Mouse (Mus musculus) megakaryocyte progenitor cell, adult 5-6 weeks (primary cell): ENCODE data around the gene Rimbp2. TPM values are rescaled to one million over a fixed set of nuclear protein-coding genes. Genes with fewer than 3 reads are reported as not detected.

ENCODE experiments used
- ATAC-seq: replicated peaks from 2 replicates; pipeline ENCODE4 v1.8.0; 2016; ENCODE audit warnings: mild to moderate bottlenecking, moderate TSS enrichment, inconsistent platforms; ENCODE audit not compliant: poor library complexity
- total RNA-seq, 2 experiments: library from RNA; stranded (forward) in 1 of 2; stranded (reverse) in 1 of 2; fragments of 157-497, 149-512 nt in 1 of 2; fragments of 200-1000 nt in 1 of 2; gene quantifications; 2 replicates each; pipeline versions ENCODE4 v1.2.3 to v1.2.4; 2015 to 2017

Rimbp2 gene
- total RNA-seq, 2 experiments from 2014 or later, result not detected

DNA sequence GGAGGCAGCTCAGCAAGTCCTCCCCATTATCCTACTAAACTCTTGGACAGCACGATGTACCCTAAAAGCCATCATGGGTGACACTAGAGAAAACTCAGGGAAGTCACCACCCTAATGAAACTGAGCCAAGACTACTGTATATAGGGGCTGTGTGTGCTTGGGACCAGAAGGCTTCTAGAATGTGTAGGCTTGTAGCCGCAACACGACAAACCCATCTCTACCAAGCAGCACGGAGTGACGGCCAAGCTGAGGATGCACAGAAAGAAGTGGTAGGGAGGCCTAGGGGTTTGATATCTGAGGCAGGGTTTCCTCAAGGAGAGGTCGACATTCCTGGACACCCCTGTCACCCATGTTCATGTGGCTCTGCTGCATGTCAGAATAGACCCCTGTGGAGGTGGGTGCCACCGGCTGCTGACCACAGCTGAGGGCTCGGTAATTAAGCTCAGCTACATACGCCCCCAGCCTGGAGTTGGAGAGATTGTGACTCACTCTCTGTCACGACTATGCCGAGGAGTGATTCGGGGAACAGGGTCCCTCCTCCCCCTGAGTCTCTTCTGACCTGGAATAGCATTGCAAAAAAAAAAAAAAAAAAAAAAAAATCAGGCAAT lies 106.7 kb downstream of the Rimbp2 start:
- no peak for ATAC-seq

DNA sequence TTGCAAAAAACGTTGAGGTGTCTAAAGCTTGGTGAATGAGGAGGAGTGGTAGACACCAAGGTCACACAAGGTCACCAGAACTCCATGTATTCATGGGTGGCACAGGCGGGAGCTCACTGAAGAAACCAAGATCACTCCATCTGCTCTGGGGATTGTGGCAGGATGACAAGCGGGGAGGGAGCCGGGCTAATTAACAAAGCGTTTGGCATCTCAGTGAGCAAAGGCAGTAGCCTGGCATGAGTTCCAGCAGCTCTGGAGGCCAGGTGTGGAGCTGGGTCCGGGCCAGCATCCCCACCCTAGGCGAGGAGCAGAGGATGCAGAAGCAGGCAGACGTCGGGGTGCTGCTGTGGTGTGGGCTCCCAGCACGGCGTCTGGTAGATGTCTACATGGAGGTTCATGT lies 108.3 kb downstream of the Rimbp2 start:
- ATAC-seq, result no peak

DNA sequence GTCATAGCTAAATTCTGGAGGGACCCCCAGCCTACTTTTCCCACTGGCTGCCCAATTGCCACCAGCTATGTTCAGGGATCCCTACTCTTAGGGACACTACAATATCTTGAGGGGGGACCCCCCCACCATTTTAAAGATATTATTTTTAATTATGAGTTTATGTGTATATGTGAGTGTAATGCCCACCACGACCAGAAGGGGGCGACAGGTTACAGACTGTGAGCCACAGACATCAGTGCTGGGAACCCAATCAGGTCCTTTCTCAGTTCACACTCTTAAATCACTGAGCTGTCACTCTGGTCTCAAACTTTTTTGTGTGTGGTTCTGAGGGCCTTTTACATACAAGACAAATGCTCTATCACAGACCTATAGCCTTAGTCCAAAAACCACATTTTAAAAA lies 109.3 kb downstream of the Rimbp2 start:
- ATAC-seq, result no peak

DNA sequence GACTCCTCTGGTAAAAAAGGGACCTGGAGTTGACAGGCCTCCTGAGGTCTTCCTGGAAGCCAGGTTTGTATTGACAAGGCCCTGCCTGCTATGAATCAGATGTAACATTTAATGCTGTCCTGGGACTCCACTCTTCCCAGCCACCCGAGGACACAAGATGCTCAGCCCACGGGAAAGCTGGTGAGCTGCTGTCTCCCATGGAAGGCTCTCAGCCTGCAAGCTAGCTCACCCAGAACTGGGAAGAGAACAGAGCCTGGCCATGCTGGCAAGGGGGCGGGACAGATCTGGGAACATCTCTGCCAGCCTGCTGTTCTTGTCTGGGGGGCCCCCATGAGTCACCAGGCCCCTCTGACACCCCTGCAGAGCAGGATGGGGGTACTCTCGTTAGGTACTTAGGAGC lies 111.7 kb downstream of the Rimbp2 start:
- no peak for ATAC-seq

DNA sequence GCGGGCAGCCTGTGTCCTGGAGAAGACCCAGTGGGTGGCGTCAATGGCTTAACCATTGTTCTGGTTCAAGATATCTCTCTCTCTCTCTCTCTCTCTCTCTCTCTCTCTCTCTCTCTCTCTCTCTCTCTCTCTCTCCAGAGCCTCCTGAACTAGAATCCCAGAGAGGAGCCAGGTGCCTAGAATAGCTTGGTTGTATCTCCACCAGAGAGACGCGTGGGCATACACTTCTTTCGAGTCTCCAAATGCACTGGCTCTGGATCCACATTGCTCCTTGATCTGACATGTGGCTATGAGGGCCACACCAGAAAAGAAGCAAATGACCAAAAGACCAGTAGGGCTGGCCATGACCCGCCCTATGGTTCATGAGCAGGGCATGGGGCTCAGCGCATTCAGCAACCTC lies 116.2 kb downstream of the Rimbp2 start:
- no peak for ATAC-seq

DNA sequence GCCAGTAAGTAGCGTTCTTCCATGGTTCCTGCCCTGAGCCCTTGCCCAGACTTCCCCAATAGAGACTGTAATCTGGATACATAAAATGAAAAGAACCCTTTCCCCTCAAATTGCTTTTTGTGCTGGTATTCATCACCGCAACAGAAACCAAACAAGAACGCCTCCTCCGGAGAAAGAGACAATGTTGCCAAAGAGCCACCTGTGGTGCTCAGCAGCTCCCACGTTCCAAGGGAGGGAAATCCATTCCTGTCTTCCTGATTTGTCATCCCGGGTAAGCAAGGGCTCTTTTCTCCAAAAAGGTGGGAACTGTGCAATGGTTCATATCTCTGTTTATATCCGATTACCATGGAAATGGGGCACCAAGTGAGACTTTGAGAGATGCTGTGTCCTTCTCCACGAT lies 119.2 kb downstream of the Rimbp2 start:
- no peak for ATAC-seq

DNA sequence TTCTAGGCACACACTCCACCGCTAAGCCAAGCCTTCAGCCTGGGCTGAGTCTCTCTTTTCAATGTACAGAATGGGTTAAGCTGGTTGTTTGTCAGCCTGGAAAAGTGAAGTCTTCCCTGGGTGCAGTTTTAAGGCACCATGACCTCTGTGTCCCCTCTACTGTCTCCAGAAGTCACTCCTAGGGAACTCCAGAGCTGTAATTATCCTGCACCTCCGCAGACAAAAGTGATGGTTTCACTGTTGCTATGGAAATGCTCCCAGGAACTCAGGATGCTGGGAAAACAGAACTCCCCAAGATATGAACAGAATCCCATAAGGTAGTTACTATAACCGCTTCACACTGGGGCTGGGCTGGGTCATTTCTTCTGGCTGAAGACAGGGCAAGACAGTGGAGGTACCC lies 130.4 kb downstream of the Rimbp2 start:
- no peak for ATAC-seq

DNA sequence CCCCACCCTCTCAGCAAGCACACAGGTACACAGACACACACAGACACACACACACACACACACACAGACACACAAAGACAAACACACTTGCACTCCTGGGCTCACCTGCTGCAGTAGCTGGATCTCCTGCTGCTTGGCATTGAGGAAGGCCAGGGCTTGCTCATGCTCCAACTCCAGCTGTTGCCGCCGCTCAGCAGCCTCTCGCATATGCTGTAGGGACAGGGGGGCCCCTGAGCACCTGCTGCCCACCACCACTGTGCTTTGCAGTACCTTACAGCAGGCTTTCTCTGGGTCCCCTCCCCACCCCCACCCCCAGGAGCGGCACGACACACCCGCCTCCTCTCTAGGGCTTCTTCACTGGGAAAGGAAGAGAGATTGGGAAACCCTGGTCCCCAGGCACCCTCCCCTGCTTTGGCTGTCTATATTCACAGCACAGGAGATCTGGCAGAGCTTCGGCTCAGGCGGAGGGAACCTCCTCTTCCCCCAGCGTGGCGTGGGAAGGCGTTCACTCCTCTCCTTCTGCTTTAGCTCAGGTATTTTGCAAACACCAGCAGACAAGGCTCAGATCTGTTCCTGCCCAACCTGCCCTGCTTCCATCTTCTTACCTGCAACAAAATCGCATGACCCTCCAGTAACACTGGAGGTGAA lies 133.5 kb downstream of the Rimbp2 start:
- ATAC-seq, result no peak

DNA sequence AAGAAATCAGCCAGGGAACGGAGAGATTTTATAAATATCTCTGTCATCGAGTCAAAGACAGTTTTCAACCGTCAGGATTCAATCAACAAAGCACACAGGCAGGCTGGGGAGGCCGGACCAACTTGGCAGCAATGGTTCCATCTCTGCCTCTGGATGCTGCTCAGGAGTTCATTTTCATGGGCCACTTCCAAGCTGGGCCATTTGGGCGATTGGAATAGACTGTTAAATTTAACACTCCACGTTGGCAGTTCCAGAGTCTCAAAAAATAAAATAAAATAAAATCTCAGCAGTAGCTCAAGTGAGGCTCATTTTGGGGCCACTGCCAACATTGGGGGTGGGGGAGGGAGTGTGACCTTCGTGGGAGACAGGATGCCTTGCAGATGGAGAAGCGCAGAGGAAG lies 137.7 kb downstream of the Rimbp2 start:
- ATAC-seq, result no peak

DNA sequence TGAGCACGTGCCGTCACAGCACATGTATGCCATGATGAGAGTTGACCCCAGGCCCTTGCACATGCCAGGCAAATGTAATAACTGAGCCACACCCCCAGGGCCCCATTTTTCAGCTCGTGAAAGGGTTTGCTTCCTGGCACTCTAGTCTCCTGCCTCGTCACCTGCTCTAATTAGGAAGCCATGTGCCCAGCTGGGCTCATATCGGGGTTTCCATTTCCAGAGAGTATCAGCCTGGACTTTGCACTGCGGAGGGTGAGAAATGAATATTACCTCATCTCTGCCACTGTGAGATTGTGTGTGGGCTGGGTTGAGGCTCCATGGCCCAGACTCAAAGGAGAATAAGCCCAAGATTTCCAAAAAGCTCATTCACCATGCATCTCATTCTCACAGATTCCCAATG lies 138.2 kb downstream of the Rimbp2 start:
- no peak for ATAC-seq

DNA sequence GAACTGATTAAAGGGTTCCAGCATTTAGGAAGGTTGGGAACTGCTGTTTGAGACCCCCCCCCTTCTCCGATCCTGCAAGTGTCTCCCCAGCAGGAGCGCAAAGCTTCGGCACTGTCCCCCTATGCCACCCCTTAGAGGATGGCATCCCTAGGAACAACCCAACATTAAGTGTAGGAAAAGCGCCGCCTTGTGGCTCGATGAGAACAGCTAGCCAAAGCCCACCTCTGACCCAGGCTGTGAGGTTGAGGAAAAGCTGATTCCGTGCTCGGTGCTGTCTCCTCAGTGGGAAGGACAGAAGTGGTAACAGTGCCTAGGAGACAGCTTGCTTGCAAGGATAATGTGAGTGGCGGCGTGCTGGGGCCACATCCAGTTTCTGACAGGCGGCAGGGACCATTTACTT lies 140.2 kb downstream of the Rimbp2 start:
- no peak for ATAC-seq

DNA sequence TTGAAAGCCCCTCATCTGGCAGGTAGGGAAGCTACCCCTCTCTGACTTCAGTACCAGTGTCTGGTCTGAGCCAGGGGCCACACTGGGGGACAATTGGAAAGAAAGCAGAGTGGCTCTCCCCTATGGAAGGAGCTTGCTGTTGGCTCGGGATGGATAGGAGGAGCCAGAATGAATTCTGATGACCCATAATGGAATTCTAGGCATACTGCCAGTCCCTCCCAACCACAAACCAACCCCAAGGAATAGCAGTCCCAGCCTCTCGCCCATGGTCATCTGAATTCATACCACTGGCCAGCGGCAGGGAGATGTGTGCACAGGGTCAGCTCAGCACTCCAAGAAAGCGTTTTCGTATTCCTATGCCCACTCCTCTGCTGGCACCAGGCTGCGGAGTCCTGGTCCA lies 141.9 kb downstream of the Rimbp2 start:
- no peak for ATAC-seq

DNA sequence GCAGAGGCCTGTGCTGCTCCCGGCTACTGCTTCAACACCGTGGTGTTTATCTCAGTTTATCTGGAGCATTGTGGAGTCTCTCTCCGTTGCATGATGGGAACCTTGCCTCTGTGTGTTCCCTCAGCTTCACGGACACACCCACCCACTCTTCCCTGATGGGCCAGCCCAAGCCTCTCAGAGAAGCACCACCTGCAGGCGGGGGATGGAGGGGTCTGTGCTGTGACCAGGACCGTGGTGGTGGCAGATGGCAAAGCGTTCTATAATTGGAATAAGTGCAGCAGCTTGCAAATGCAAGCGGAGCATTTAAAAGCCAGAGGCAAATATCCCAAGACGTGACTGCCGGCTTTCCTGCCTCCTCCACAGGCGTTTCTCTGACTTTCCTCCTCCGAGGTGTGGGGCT lies 143.3 kb downstream of the Rimbp2 start:
- ATAC-seq, result no peak

DNA sequence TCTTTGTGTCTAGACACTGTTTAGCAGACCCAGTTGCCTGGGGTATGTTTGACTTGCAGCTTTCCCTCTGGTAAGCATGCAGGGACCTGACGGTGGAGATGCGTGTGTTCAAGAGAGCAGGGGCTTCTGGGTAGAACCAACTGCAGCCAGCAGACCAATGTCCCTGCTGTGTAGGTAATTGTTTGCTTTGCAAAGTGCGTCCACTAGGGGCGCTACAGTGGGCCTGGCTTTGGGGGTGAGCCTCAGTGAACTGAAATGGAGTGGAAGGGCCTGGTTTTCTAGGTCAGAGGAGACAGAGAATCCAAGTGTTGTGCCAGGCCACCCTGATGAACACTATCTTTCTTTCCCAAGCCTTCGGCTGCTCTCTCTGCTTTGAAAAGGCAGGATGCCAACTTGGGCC lies 143.9 kb downstream of the Rimbp2 start:
- ATAC-seq, result no peak

DNA sequence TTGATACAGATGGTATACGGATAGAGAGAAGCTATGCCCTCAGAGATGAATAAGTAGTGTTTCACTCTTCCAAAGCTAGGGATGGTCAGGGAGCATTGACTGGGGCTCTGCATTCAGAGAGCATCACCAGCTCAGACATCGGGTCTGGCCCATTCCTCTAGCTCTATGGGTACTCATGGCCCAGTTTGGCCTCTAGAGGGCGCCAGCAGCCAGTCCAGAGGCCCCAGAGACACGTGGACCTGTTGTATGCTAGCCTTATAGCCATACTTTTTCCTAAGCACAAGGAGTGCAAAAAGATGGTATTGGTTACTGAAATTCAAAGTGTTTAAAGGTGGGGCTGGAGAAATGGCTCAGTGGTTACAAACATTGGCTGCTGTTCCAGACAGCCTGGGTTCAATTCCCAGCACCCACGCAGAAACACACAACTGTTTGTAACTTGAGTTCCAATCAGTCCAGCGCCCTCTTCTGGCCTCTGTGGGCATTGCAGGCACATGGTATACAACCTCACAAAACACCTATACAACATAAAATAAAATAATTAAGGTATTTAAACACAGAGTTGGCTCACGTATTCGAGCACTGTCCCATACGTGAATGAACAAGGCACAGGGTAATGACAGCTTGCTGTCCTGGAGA lies 144.6 kb downstream of the Rimbp2 start:
- ATAC-seq, result no peak

DNA sequence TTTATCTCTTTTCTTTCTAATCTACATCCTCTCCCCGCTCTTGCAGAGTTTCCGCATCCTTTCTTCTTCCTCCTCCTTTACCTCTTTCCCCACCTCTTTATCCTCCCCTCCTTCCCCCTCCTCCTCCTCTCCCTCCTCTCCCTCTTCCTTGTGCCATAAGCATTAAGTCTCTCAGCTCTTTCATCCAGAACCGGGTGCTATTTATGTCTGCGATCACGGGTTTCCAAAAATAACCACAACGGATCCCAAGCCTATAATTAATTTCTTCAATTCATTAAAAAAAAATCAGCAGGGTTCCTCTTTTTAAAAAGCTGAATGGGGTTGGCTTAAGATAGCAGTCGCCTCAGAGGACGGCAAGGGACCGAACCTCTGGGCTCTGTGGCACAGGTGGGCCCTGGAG lies 145.9 kb downstream of the Rimbp2 start:
- ATAC-seq, result no peak

DNA sequence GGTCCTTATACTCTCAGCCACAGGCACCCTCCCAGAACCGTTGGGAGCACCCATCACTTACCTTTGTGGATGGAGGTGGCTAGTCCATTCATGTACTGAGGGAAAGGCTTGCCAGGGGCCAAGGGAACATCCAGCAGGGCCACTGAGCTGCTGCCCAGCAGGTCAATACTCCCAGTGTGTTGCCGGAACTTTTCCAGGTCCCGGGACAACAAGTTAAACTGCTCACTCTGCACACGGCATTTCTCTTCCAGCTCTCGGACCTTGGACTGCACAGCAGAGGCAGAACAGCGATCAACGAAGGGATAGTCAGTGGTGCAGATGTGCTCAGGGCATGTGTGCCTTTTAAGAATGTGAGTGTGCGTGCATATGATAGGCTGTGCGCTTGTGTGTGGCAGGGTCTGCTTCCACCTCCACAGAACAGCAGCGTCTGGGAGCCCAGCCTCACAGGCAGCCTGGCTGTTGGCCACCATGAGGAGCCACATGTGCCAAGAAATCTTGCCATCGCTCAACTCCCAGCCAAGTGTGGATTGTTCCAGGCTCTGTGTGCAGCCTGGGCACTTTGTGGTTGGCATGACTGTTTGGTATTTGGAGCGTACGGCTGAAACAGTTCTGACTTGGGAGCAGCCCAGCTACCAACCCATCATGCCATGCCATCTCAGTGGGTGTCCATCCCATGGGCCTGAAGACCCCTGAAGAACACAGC lies 146.8 kb downstream of the Rimbp2 start:
- ATAC-seq, result no peak

DNA sequence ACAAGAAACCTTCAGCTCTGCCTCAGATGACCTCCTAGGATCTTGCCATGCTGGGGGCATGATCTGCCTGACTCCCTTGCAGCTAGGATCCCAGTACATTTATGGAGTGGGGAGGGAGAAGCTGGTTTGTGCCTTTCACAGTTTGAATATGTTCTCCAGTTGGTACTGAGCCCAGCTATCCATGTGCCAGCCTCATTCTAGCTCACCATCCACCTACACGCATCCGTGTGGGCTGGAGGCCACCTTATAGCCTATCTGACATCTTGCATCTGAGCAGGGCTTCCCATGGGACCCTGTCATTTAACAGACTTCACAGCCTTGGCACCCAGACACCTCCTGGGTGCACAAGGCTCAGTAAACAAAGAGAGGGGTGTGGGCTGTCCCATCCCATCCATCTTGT lies 148.2 kb downstream of the Rimbp2 start:
- no peak for ATAC-seq

DNA sequence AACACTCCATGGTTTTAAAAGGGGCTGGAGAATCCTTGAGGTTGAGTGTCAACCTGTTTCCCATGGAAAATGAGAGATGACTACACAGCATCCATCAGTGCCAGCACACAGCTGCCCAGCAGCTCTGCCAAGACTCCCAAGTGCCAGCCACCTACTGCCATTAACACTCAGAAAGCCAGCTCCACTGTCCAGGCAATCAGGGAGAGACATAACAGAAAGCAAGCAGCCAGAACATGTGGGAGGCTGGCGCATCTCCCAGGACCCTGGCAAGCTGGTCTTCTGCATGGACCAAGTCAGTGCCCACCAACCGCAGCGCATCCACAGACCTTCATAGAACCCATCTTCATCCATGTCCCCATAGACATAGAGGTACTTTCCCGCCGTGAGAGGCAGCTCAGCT lies 152.7 kb downstream of the Rimbp2 start:
- ATAC-seq, result no peak

DNA sequence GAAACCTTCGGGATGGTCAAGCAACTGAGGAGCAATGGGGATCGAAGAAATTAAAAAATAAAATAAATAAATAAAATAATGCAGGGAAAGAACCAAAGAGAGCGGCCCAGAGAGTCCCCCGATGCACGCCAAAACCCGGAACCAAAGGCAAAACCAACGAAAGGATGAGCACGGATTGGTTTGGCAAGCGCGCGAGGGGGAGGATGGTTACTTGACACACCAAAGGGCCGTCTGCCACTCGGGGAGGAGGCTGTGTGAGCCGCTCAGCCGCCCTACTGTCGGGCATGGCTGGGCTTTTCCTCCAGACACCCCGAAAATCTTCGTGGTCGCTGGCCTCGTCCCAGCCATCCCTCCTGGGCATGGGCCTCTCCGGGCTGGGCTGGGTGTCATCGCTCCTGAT lies 171.7 kb downstream of the Rimbp2 start:
- no peak for ATAC-seq

DNA sequence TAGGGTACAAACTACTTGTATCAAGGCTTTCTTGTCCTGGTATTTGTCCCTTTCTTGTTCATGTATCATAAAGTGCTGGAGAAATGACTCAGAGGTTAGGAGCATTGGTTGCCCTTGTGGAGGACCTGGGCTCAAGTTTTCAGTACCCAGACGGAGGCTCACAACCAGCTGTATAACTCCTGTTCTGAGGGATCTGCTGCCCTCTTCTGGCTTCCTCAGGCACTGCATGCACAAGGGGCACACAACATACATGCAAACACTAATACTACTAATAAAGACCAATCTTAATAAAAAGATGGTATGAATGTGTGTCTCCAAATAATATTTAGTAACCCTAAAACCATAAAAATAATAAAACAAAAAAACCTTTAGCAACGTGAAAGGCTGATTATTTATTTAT lies 176.9 kb downstream of the Rimbp2 start:
- ATAC-seq, result no peak

DNA sequence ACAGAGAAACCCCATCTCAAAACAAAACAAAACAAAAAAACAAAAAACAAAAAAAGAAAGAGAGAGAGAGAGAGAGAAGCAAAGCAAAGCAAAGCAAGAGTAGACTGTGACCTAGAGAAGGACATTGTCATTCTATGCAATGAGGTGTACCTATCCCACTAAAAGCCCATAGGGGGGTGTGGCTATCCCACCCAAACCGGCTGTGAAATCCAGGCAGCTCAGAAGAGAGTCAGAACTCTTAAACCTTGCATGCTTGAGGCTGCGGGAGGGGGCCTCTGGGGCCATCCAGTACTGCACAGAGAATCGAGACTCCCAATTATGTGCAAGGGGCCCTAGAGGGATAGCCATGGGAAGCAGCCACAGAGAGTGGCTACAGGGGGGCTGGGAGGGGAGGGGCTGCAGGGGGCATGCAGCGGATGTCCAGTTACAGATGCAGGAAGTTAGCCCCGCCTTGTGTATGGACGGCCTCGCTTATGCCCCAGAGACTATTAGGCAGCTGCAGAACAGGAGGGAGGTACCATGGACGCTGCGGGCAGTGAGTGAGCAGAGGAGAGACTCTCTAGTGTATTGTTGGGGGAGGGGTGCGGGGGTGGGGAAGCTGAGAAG lies 184.2 kb downstream of the Rimbp2 start:
- no peak for ATAC-seq
